Mouse (Mus musculus): ENCODE data around the gene Strada. TPM values are rescaled to one million over a fixed set of nuclear protein-coding genes. Genes with fewer than 3 reads are reported as not detected.
A peak's percentile ranks its signal among the peaks of the same experiment; 100 is the strongest.
"Not testable (repeated sequence)": the region's sequence is repeated elsewhere in the genome, so short reads cannot be mapped to it uniquely, and the experiment has no call there.

Strada gene
- 10 to 100 TPM; 12.1 to 16.1 TPM for total RNA-seq (2021)
- long read RNA-seq, experiment 1, partial matches to known transcripts, result 1 of 12 reads
- long read RNA-seq, experiment 1, other reads (novel, unspliced or antisense), result 10 of 12 reads
- long read RNA-seq, experiment 2, partial matches to known transcripts, result 0 of 8 reads
- long read RNA-seq, experiment 2, other reads (novel, unspliced or antisense), result 6 of 8 reads

DNA sequence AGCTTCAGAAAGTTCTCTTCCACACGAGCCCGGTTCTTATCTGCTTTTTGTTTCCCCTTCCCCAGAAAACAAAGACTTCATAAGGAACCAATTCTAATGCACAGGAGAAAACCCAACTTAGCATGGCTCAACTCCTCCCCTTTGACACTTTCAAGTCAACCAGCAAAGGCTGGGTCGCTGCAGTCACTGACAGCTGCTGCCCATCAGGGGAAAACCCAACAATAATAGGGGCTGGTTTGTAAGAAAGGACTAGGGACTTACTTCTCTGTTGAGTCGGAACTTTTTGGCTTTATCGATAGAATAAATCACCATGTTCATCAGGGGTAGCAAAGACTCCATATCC is at the start of gene Strada:
Strada (minus strand) TSS at position 46 of the 343 bp plus-strand sequence.
- DNase-seq, result no peak

GRCm38 (mm10) chr11:106249326-106249725 is 47.4 kb upstream of the Strada start:
- DNase-seq, result peak; percentile 21

DNA sequence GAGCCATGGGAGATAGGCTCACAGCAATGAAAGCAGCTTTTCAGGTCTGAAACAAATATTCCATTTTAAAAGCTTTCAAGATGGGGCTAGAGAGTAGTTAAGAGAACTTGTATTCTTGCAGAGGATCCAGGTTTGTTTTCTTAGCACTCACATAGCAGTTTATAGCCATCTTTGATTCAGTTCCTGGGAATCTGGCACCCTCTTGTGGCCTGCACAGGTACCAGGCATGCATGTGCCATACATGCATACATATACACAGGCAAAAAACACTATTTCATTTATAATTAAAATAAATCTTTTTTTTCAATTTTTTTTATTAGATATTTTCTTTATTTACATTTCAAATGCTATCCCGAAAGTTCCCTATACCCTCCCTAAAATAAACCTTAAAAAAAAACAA is 44.9 kb upstream of the Strada start:
- peak; percentile 6 for DNase-seq

DNA sequence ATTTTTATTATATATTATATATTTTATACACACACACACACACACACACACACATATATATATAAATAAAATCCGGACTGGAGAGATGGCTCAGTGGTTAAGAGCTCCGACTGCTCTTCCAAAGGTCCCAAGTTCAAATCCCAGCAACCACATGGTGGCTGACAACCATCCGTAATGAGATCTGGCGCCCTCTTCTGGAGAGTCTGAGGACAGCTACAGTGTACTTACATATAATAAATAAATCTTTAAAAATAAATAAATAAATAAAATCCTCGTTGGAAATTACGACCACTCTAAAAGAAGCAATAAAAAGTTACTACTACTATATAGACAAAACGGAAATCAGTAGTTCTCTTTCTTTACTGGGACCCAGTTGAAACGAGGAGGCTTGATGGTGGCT is 32.0 kb upstream of the Strada start:
- DNase-seq, result not testable (repeated sequence)

- DNase-seq, result no peak
Observed at GRCm38 (mm10) chr11:106220603-106221002, 18.6 kb upstream of the Strada start.

DNA sequence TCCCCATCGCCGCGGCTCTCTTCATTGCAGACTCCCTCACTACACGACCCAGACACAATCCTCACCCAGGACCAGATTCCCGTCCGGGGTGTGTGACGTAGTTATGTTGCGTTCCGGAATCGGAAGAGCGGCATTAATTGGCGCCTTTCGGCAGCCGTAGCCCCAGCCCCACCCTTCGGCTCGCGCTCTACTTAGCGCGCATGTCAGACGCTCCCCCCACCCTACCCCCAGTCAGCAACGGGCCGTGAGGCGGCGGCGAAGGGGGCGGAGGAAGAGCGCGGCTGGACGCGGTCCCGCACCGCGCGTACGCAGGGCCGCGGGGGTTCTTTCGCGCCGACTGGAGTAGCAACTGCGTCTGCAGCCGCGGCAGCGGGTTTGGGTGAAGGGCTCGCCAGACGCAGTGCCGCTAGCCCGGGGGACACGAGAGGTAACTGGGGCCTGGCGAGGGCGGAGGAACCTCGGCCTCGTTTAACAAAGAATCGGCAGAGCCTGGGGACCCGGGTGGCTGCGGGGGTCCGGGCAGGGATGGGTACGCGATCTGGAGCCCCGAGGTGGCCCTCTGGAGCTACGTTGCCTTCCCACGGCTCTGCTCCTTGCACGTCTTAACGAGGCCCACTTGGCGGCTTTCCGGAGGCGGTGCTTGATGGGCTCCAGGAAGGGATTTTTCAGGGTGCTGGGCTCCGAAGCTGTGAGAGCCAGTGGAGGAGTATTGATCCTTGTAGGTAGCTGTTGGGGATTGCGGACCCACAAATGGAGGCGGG is 14.9 kb upstream of the Strada start, which contains the start of gene Ddx42:
Ddx42 (plus strand) TSS at position 197 of the 761 bp plus-strand sequence.
- DNase-seq, result peak; percentile 94

DNA sequence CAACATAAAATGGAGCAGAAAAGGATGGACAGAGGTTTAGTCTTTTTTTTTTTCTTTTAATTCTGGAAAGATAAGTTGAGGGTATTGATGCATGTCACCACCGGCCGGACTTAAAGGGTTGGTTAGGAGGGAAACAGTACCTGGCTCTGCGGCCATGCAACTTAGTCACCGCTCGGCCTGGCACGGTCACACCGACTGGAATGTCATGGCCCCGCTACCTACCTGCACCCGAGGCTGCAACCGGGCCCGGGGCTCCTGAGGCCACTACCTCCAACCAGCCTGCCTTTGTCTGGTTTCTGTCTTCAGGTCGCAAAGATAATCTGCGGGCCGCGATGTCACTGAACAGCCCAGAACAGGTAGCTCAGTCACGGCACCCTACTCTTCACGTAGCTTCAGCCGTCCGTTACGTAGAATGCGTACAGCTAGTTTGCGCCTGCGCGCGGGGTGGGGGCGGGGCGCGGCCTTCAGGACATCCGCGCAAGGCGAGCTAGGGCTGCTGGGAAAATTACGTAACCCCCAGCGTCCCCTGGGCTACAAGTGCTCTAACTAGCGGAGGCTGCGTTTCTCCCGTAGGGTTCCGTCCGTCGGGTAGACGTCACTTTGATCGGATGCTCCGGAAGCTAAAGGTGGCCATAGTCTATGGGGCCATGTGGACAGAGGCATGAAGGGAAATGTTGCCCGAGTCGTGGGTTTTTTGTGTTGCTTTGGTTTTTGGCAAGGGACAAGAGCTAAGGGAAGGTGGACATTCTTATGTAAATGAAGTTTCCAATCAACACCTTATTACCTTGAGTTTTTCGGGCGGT is 14.2 kb upstream of the Strada start, which contains the start of gene Ccdc47:
Ccdc47 (minus strand) TSS at position 418 of the 803 bp plus-strand sequence.
- peak; percentile 96 for DNase-seq

- no peak for DNase-seq
Observed at GRCm38 (mm10) chr11:106215450-106215859, 13.5 kb upstream of the Strada start.

DNA sequence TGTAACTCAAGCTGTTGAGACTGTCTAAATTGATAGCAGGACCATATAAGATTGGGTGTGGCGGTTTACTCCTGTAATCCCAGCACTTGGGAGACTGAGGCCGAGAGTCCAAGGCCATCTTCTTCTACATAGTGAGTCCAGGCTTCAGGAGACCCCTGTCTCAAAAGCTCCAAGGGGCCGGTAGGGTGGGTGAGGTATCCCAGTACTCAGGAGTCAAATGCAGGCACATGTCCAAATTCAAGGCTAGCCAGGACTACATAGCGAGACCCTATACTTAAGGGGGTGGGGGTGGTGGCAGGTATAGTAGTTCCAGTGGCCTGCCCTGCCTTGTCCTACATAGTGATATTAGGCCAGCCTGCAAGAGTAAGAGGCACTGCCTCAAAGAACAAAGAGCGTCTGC is 12.9 kb upstream of the Strada start:
- DNase-seq, result no peak

GRCm38 (mm10) chr11:106212771-106213170 is 10.8 kb upstream of the Strada start:
- no peak for DNase-seq

DNA sequence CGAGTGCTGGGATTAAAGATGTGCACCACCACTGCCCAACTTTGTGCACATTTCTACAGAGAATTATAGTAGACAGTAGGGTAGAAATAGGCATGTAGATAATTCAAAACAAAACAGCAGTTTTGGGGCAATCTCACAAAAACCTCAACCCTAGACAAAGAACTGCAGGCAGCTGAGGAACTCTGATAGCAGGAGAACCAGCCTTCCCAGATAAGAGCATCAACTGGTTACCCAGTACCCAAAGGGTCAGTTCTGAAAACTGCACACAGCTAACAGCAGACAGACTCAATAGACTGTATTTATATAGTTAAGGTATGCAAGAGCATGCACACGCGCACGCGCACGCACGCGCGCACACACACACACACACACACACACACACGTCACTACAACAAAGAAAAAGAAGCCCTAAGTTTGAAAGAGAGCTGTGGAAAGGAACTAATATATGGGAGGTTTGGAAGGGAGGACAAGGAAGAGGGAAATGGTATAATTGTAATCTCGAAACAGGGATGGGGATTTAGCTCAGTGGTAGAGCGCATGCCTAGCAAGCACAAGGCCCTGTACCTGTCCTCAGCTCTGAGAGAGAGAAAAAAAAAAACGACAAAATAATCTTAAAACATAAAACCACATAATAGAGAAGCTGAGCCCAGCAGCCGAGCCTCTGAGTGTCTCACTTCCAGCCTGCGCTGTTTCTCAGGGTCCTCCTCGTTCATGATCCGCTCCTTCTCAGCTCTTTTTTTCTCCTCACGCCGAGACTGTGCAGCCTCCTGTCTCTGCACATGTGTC is 438 bp downstream of the Strada start:
- DNase-seq, result no peak

DNA sequence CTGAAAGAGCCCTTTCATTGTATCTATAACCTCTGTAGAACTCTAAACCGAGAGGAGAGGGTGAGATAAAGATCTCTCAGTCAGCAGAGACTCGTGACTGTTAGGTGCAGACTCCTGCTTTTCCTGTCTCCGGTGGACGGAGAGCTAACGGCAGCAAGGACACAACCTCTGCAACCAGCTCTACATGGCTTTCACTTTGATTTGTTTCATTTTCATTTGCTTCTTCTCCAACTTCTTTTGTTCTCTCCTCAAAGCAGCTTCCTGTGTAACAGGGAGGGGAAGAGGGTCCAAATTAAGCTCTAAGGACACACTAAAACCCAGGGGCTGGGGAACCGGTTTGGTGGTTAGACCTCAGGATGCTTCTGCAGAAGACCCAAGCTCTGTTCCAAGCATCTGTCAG is 1.2 kb downstream of the Strada start:
- no peak for DNase-seq

- not testable (repeated sequence) for DNase-seq
Observed at GRCm38 (mm10) chr11:106199997-106200396, 2.0 kb downstream of the Strada start.

DNA sequence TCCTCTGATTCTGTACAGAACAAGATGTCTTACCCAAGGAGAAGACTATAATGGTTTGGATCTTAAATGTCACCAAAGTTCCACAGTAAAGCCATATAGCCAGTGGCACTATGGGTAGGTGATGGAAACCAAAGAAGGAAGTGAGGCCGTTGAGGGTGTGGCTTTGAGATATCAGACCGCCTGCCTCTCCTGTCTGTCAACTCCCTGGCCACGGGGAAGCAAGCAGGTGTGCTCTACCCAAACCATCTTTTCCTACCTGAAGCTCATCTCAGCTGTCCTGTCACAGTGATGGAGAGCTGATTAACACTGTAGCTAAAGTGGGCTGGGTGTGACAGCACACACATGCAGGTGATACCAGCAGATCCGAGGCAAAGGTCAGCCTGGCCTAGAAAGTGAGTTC is 3.7 kb downstream of the Strada start:
- DNase-seq, result no peak

GRCm38 (mm10) chr11:106195341-106195740 is 6.6 kb downstream of the Strada start:
- DNase-seq, result no peak

GRCm38 (mm10) chr11:106194891-106195290 is 7.1 kb downstream of the Strada start:
- no peak for DNase-seq

GRCm38 (mm10) chr11:106194155-106194541 is 7.8 kb downstream of the Strada start:
- no peak for DNase-seq

DNA sequence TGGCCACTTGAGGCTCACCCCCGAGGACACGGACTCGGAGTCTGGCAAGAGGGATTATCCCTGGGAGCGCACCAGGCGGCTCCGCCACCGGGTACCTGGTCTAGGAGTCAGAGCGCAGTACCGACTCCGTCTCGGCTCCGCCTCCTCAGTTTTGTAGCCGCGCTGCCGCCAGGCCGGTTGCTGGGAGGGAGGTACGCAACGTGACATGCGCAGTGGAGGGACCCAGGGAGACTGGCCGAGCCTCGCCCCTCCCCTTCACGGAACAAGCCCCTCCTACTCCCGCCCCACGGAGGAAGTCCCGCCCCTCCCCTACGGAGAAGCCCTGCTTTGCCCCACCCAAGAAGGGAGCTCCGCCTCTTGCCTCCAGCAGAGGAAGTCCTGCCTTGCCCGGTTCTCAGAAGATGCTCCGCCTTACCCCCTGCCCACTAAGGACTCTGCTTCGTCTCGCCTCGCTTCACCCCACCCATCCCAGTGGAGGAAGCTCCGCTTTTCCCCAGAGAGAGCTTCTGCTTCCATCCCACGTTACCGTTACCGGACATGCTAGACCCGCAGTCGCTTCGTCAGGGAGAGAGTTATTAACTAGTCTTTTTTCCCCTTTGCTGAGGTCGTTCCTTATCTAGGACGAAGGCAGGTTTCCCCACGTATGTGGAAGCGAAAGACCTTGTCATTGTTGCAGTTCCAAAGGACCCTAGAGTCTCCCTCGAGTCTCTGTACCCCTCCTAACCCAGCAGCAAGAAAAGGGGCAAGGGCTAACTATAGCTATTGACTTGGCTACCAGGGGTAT is 8.4 kb downstream of the Strada start:
- DNase-seq, result peak; percentile 99

DNA sequence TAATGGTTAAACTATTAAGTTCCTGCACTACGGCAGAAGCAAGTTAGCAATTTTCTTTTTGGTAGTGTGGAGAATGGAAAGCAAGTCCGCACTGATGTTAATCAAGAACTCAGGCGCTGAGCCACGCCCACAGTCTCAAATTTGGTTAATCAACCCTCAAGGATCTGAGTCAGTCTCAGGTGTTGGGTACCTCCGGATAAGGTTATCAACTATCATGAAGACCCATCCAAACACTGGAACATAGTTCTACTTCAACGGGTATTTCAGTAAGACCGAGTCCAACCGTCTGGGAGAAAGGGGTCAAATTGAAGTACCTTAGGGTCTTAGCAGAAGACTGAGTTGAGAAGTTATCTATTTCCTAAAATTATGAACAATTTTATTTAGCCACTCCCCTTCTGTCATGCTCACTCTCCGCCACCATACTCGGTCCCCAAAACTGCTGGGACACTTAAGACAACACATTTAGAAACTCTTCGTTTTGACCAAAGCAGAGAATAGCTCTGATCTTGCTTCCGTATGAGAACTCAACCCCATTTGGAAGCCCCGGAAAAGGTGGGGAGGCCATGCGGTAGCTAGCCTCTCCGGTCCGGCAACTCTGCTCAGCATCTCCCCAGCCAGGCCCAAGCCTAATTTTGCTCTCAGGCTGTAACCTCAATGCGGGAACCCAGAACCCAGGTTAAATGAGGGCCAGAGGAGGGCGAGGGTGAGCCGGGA is 9.2 kb downstream of the Strada start:
- DNase-seq, result no peak

- no peak for DNase-seq
Observed at GRCm38 (mm10) chr11:106192241-106192640, 9.7 kb downstream of the Strada start.

- no peak for DNase-seq
Observed at GRCm38 (mm10) chr11:106191716-106192115, 10.3 kb downstream of the Strada start.

Measured in adrenal gland, postnatal 10 days (tissue).